Mouse (Mus musculus): Measurements from ENCODE around the gene Depdc7. TPM values are rescaled to one million over a fixed set of nuclear protein-coding genes. Genes with fewer than 3 reads are reported as not detected.

Gene Depdc7
- polyA plus RNA-seq, 1 experiment from 2014 or later, result 1.0 TPM

DNA sequence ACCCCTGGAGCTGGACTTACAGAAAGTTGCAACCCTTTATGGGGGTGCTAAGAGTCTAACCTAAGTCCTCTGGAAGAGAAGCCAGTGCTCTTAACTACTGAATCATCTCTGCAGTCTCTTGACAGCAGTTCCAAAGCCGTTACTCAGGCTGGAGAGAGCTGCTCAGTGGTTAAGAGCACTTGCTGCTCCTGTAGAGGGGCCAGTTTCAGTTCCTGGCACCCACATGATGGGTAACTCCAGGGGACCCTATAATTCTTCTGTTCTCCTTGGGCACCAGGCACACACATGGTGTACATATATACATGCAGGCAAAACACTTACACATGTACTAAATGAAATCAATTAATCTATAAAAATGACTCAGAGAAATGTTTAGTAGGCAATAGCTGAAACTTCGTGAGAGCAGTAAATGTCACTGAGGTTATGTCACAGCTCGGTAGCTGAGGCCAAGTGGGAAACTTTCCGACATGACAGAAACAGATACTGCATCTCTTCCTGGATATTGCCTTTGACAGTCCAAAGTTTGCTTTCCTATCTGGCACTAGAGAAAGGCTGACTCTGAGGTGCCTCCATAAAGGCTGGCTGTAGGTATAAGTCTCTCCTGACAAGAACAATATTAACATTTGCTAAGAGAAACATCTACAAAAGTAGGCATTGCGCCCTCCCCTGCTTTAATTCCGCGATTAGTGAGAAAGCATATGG lies 2.3 kb downstream of the Depdc7 start:
- H3K4me1 ChIP-seq, result peaks cover 20% of the 10 kb centered on the region
- no peak overlapping the region for H3K27ac ChIP-seq
- 57% methylated on average over 7 of the region's 7 CpGs for WGBS
- H3K27me3 ChIP-seq (replicated peaks), result peaks cover 14% of the 10 kb centered on the region
- no peak overlapping the region for H3K4me2 ChIP-seq
- no peak overlapping the region for H3K9ac ChIP-seq
- no peak for ATAC-seq (replicated peaks)
- no peaks in the 10 kb centered on the region for H3K36me3 ChIP-seq (replicated peaks)
- H3K4me3 ChIP-seq, result no peak overlapping the region
- no peaks in the 10 kb centered on the region for H3K9me3 ChIP-seq

GRCm38 (mm10) chr2:104739691-104740090 lies 3.0 kb downstream of the Depdc7 start:
- H3K27me3 ChIP-seq (replicated peaks), result peaks cover 14% of the 10 kb centered on the region
- no peak overlapping the region for H3K4me2 ChIP-seq
- ATAC-seq (replicated peaks), result no peak
- H3K36me3 ChIP-seq (replicated peaks), result no peaks in the 10 kb centered on the region
- no peaks in the 10 kb centered on the region for H3K9me3 ChIP-seq
- H3K9ac ChIP-seq, result no peak overlapping the region
- no peak overlapping the region for H3K27ac ChIP-seq
- no peak overlapping the region for H3K4me3 ChIP-seq
- WGBS, result 93% methylated on average over 2 of the region's 2 CpGs
- H3K4me1 ChIP-seq, result peaks cover 20% of the 10 kb centered on the region

- Histone ChIP-seq H3K9ac (no peak overlapping the region), H3K27ac (no peak overlapping the region), H3K4me3 (no peak overlapping the region), H3K27me3 (replicated peaks) (peaks cover 12% of the 10 kb centered on the region), H3K9me3 (no peaks in the 10 kb centered on the region), H3K36me3 (replicated peaks) (no peaks in the 10 kb centered on the region), H3K4me1 (peaks cover 2% of the 10 kb centered on the region; the same call in 1 of the 2 replicates), H3K4me2 (no peak overlapping the region)
- 65% methylated on average over 7 of the region's 7 CpGs for WGBS
- no peak for ATAC-seq (replicated peaks)
These were observed 6.4 kb downstream of the Depdc7 start for GRCm38 (mm10) chr2:104736241-104736640.

DNA sequence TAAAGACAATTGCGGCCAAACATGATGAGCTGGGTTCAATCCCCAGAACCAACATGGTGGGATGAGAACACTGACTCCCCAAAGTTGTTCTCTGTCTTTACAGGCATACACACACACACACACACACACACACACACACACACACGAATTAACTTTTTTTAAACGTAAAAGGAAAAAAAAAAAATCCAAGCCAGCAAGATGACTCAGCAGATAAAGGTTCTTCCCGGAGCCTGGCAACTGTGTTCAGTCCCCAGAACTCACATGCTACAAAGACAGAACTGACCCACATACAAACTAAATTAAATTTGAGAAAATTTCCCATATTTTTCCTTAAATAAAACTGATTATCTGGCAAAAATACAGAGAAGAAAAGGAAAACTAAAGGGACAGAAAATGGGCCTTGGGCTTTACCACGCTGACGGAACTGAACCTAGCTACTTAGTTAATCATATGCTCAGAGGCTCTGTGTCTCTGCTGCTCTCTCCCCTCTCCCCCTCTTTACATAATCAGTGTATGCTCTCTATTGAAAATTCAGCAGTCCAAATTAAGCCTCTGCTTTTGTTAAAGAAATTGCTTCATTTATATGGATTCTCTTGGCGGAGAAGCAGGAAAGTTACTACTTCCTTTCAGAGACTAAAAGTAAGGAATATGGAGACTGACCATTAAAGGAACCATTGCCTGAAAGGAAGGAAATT lies 10.0 kb downstream of the Depdc7 start:
- H3K4me2 ChIP-seq, result no peak overlapping the region
- H3K9me3 ChIP-seq, result no peaks in the 10 kb centered on the region
- no peaks in the 10 kb centered on the region for H3K27me3 ChIP-seq (replicated peaks)
- no peak overlapping the region for H3K4me3 ChIP-seq
- ATAC-seq (replicated peaks), result no peak
- no peak overlapping the region for H3K27ac ChIP-seq
- 60% methylated on average over 7 of the region's 7 CpGs for WGBS
- H3K4me1 ChIP-seq, result no peaks in the 10 kb centered on the region
- no peaks in the 10 kb centered on the region for H3K36me3 ChIP-seq (replicated peaks)
- no peak overlapping the region for H3K9ac ChIP-seq

DNA sequence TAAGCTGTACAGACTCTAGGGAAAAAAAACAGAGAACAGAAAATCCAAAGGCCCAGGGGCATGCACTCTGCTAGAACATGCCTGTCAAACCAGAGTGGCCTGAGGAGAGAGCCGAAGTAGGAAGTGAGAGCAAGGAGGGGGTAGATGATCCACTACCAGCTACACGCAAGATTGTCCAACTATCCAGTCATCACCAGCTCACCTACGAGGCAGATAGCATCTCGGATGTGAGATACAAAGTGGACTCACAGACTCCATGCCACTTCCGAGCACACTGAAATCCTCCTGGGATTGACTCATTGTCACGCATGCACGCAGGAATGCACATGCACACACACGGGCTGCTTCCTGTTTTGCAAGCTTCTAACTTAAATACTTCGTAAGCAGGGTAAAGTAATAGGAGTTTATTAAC lies 10.6 kb downstream of the Depdc7 start:
- ATAC-seq (replicated peaks), result no peak
- H3K9me3 ChIP-seq, result no peaks in the 10 kb centered on the region
- no peak overlapping the region for H3K4me3 ChIP-seq
- H3K9ac ChIP-seq, result no peak overlapping the region
- no peak overlapping the region for H3K27ac ChIP-seq
- no peak overlapping the region for H3K4me2 ChIP-seq
- no peaks in the 10 kb centered on the region for H3K36me3 ChIP-seq (replicated peaks)
- no peaks in the 10 kb centered on the region for H3K4me1 ChIP-seq
- no peaks in the 10 kb centered on the region for H3K27me3 ChIP-seq (replicated peaks)
- 89% methylated on average over 9 of the region's 9 CpGs for WGBS

- Histone ChIP-seq H3K9me3 (no peaks in the 10 kb centered on the region), H3K4me2 (no peak overlapping the region), H3K4me3 (no peak overlapping the region), H3K36me3 (replicated peaks) (no peaks in the 10 kb centered on the region), H3K4me1 (no peaks in the 10 kb centered on the region), H3K9ac (no peak overlapping the region), H3K27me3 (replicated peaks) (no peaks in the 10 kb centered on the region), H3K27ac (no peak overlapping the region)
- WGBS, result 60% methylated on average over 1 of the region's 1 CpGs
- ATAC-seq (replicated peaks), result no peak
These were observed 15.3 kb downstream of the Depdc7 start for GRCm38 (mm10) chr2:104727369-104727768.

DNA sequence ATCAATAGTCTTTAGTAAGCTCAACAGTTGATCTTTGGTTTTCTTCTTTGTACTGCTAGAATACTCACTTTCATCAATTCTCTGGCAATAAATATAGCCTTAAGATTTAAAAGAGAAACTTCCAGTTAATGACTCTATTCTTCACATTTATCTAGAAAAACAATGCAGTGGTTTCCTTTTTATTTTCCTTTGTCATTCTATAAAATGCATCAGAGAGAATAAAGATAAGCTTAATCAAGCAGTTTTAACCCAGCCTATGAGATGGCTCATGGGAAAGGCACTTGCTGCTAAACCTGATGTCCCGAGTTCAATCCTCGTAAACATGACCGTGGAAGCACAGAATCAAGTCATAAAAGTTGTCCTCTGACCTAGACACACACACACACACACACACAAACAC lies 20.7 kb downstream of the Depdc7 start:
- no peaks in the 10 kb centered on the region for H3K9me3 ChIP-seq
- H3K27me3 ChIP-seq (replicated peaks), result no peaks in the 10 kb centered on the region
- no peaks in the 10 kb centered on the region for H3K36me3 ChIP-seq (replicated peaks)
- H3K4me2 ChIP-seq, result no peak overlapping the region
- H3K4me1 ChIP-seq, result no peaks in the 10 kb centered on the region
- 77% methylated on average over 3 of the region's 3 CpGs for WGBS
- H3K9ac ChIP-seq, result no peak overlapping the region
- no peak for ATAC-seq (replicated peaks)
- no peak overlapping the region for H3K27ac ChIP-seq
- H3K4me3 ChIP-seq, result no peak overlapping the region

- Histone ChIP-seq H3K4me1 (peaks cover 2% of the 10 kb centered on the region), H3K4me2 (no peak overlapping the region), H3K36me3 (replicated peaks) (no peaks in the 10 kb centered on the region), H3K27me3 (replicated peaks) (no peaks in the 10 kb centered on the region), H3K9me3 (no peaks in the 10 kb centered on the region), H3K9ac (no peak overlapping the region), H3K4me3 (no peak overlapping the region), H3K27ac (no peak overlapping the region)
- WGBS, result 91% methylated on average over 4 of the region's 4 CpGs
- ATAC-seq (replicated peaks), result no peak
These were observed 24.9 kb downstream of the Depdc7 start for GRCm38 (mm10) chr2:104717827-104718226.

GRCm38 (mm10) chr2:104717231-104717735 lies 25.4 kb downstream of the Depdc7 start:
- no peak for ATAC-seq (replicated peaks)
- Histone ChIP-seq H3K4me3 (no peak overlapping the region), H3K27me3 (replicated peaks) (no peaks in the 10 kb centered on the region), H3K4me1 (peaks cover 6% of the 10 kb centered on the region), H3K9ac (no peak overlapping the region), H3K9me3 (no peaks in the 10 kb centered on the region), H3K27ac (no peak overlapping the region), H3K36me3 (replicated peaks) (no peaks in the 10 kb centered on the region), H3K4me2 (no peak overlapping the region)
- 91% methylated on average over 2 of the region's 2 CpGs for WGBS

- Histone ChIP-seq H3K4me1 (peaks cover 8% of the 10 kb centered on the region), H3K27me3 (replicated peaks) (no peaks in the 10 kb centered on the region), H3K9ac (no peak within 1 kb of the TSS), H3K4me2 (no peak within 1 kb of the TSS), H3K27ac (no peak within 1 kb of the TSS), H3K9me3 (no peaks in the 10 kb centered on the region), H3K4me3 (no peak within 1 kb of the TSS), H3K36me3 (replicated peaks) (no peaks in the 10 kb centered on the region)
- WGBS, result 90% methylated on average over 4 of the region's 4 CpGs
- ATAC-seq (replicated peaks), result no peak
These were observed 26.4 kb downstream of the Depdc7 start, which contains the start of gene Pin1rt1 for GRCm38 (mm10) chr2:104716279-104716678. Gene Pin1rt1 (minus strand): TSS chr2:104716379.

DNA sequence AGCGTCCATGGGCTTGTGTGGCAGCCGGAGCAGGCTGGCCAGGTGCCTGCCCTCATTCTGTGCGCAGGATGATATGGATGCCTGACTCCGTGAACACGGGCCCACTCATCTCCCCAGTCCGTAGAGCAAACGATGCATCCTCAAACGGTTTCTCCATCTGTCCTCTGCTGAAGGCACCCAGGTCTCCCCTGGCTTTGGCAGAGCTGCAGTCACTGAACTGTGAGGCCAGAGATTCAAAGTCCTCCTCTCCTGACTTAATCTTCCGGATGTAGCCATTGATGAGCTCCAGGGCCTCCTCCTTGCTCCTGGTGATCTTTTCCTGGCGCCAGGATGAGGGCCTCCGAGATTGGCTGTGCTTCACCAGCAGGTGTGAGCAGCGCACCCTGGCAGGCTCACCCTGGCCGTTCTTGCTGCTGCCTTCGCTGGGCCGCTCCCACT lies 28.4 kb downstream of the Depdc7 start:
- H3K4me3 ChIP-seq, result no peak overlapping the region
- WGBS, result 41% methylated on average over 15 of the region's 15 CpGs
- H3K9ac ChIP-seq, result no peak overlapping the region
- no peak overlapping the region for H3K4me2 ChIP-seq
- H3K27me3 ChIP-seq (replicated peaks), result no peaks in the 10 kb centered on the region
- H3K9me3 ChIP-seq, result no peaks in the 10 kb centered on the region
- ATAC-seq (replicated peaks), result no peak
- no peaks in the 10 kb centered on the region for H3K36me3 ChIP-seq (replicated peaks)
- no peak overlapping the region for H3K27ac ChIP-seq
- peaks cover 25% of the 10 kb centered on the region for H3K4me1 ChIP-seq

DNA sequence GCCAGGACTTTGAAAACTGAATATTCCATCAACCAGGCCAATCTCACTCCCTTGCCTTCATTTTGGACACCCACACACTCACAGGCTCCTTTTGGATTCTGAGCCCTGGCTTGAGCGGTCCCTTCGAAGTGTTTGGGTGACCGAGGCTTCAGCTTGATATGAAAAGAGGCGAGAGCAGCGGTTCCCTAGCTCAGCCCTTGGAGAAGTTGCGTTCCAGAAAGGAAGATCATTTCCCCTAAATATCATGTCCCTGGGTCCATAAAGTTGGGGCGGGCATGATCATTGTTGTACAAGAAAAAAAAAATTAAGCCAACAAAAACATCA lies 30.2 kb downstream of the Depdc7 start:
- Histone ChIP-seq H3K4me3 (peak overlapping the region; percentile 91), H3K27me3 (replicated peaks) (no peaks in the 10 kb centered on the region), H3K9me3 (no peaks in the 10 kb centered on the region), H3K4me1 (peaks cover 25% of the 10 kb centered on the region), H3K36me3 (replicated peaks) (no peaks in the 10 kb centered on the region), H3K4me2 (peak overlapping the region; percentile 78), H3K9ac (peak overlapping the region; percentile 89), H3K27ac (peak overlapping the region; percentile 94)
- ATAC-seq (replicated peaks), result no peak
- 2% methylated on average over 7 of the region's 7 CpGs for WGBS

Data from midbrain, embryonic 15.5 days (tissue).